Mouse (Mus musculus) bone marrow, adult 2 months (tissue): ENCODE results near the gene Clip4.

Experiments
- CTCF ChIP-seq: fragments of 200-500 bp; IDR thresholded peaks from 2 replicates; pipeline ENCODE4 v1.5.1; 2011; ENCODE audit warnings: low read length, control low read depth; ENCODE audit not compliant: control insufficient read depth, insufficient read depth
- POLR2A ChIP-seq: fragments of 200-500 bp; IDR thresholded peaks from 2 replicates; pipeline ENCODE4 v1.6.1; 2011; ENCODE audit warnings: low read depth, mild to moderate bottlenecking, control low read depth, low read length, borderline replicate concordance; ENCODE audit not compliant: control insufficient read depth

- TF ChIP-seq CTCF (no peak), POLR2A (no peak)
Measured at GRCm38 (mm10) chr17:71791109-71791508, 22.8 kb downstream of the Clip4 start.
